Mouse (Mus musculus) cerebellum, adult 2 months (tissue): ENCODE measurements around the gene Il4ra. TPM values are rescaled to one million over a fixed set of nuclear protein-coding genes. Genes with fewer than 3 reads are reported as not detected.

ENCODE experiments used
- DNase-seq, 2 experiments: peaks; one replicate each; pipeline ENCODE4 v3.0.0; 2021
- H3K27ac ChIP-seq: fragments of 200-500 bp; 2 replicates; pipeline ENCODE4 v1.5.1; 2012; ENCODE audit warnings: low read length, control low read depth, inconsistent platforms; ENCODE audit not compliant: insufficient read depth
- H3K27me3 ChIP-seq: fragments of 200-500 bp; 2 replicates; pipeline ENCODE4 v1.6.1; 2012; ENCODE audit warnings: inconsistent platforms, mild to moderate bottlenecking, low read length, moderate library complexity; ENCODE audit not compliant: control insufficient read depth, insufficient read depth
- H3K4me1 ChIP-seq: fragments of 200-500 bp; 2 replicates; pipeline ENCODE4 v1.6.1; 2011; ENCODE audit warnings: low read length; ENCODE audit not compliant: control insufficient read depth, insufficient read depth
- H3K4me3 ChIP-seq: fragments of 200-500 bp; replicated peaks from 2 replicates; pipeline ENCODE3; 2011; ENCODE audit warnings: mild to moderate bottlenecking, low read depth, low read length, control low read depth; ENCODE audit not compliant: insufficient read depth
- CTCF ChIP-seq: fragments of 200-500 bp; IDR thresholded peaks from 2 replicates; pipeline ENCODE4 v1.5.1; 2011; ENCODE audit warnings: low read depth, mild to moderate bottlenecking, control low read depth, low read length, moderate library complexity, borderline replicate concordance; ENCODE audit not compliant: insufficient read depth
- POLR2A ChIP-seq: fragments of 200-500 bp; IDR thresholded peaks from 2 replicates; pipeline ENCODE4 v1.6.1; 2011; ENCODE audit warnings: low read length, control low read depth, borderline replicate concordance; ENCODE audit not compliant: insufficient read depth
- WGBS: fragments of 180-500 bp; shearing (Covaris S2); methylation state at CpG from one replicate; pipeline ENCODE4 v1.1.7; 2018; 5-methylcytosine and 5-hydroxymethylcytosine counted together
- polyA plus RNA-seq: library from polyadenylated mRNA; depleted of rRNA; stranded (reverse); fragments of >200 nt; gene quantifications from 2 replicates; pipeline ENCODE4 v1.2.3, GENCODE M21; 2012

Il4ra gene
- polyA plus RNA-seq, 1 experiment: 8.6 TPM

- no peak for DNase-seq
- Histone ChIP-seq H3K27me3 (no peaks in the 10 kb centered on the region; the same call in 1 of the 2 replicates), H3K27ac (no peak overlapping the region), H3K4me1 (no peaks in the 10 kb centered on the region), H3K4me3 (no peak overlapping the region)
- 39% methylated on average over 1 of the region's 1 CpGs for WGBS
- no peak for TF ChIP-seq CTCF
- TF ChIP-seq POLR2A: no peak
Observed at GRCm38 (mm10) chr7:125541026-125541425, 10.9 kb upstream of the Il4ra start.

GRCm38 (mm10) chr7:125541821-125542220, 10.1 kb upstream of the Il4ra start:
- WGBS: 86% methylated on average over 2 of the region's 2 CpGs
- H3K27me3 ChIP-seq: no peaks in the 10 kb centered on the region; the same call in 1 of the 2 replicates
- no peak for TF ChIP-seq POLR2A
- TF ChIP-seq CTCF: no peak
- no peak overlapping the region for H3K4me3 ChIP-seq
- no peak for DNase-seq
- H3K4me1 ChIP-seq: no peaks in the 10 kb centered on the region
- no peak overlapping the region for H3K27ac ChIP-seq

- no peak overlapping the region for H3K4me3 ChIP-seq
- H3K4me1 ChIP-seq: no peaks in the 10 kb centered on the region
- no peak overlapping the region for H3K27ac ChIP-seq
- 61% methylated on average over 11 of the region's 11 CpGs for WGBS
- no peak for DNase-seq
- TF ChIP-seq CTCF: no peak
- TF ChIP-seq POLR2A: no peak
- H3K27me3 ChIP-seq: no peaks in the 10 kb centered on the region; the same call in 1 of the 2 replicates
Observed at GRCm38 (mm10) chr7:125542335-125543050, 9.4 kb upstream of the Il4ra start.

GRCm38 (mm10) chr7:125543497-125543896, 8.4 kb upstream of the Il4ra start:
- no peaks in the 10 kb centered on the region for H3K4me1 ChIP-seq
- no peak overlapping the region for H3K27ac ChIP-seq
- no peak overlapping the region for H3K4me3 ChIP-seq
- H3K27me3 ChIP-seq: no peaks in the 10 kb centered on the region; the same call in 1 of the 2 replicates
- 69% methylated on average over 3 of the region's 3 CpGs for WGBS
- TF ChIP-seq POLR2A (no peak), CTCF (no peak)
- DNase-seq: no peak

GRCm38 (mm10) chr7:125545331-125545730, 6.6 kb upstream of the Il4ra start:
- Histone ChIP-seq H3K27ac (no peak overlapping the region), H3K4me1 (no peaks in the 10 kb centered on the region), H3K27me3 (no peaks in the 10 kb centered on the region; the same call in 1 of the 2 replicates), H3K4me3 (no peak overlapping the region)
- TF ChIP-seq POLR2A (no peak), CTCF (no peak)
- no peak for DNase-seq
- 90% methylated on average over 7 of the region's 7 CpGs for WGBS

GRCm38 (mm10) chr7:125546727-125547126, 5.2 kb upstream of the Il4ra start:
- Histone ChIP-seq H3K27ac (no peak overlapping the region), H3K4me3 (no peak overlapping the region), H3K4me1 (no peaks in the 10 kb centered on the region), H3K27me3 (no peaks in the 10 kb centered on the region; the same call in 1 of the 2 replicates)
- 79% methylated on average over 6 of the region's 6 CpGs for WGBS
- DNase-seq: no peak
- TF ChIP-seq CTCF (no peak), POLR2A (no peak)

- TF ChIP-seq CTCF (no peak), POLR2A (no peak)
- Histone ChIP-seq H3K4me1 (peaks cover 10% of the 10 kb centered on the region), H3K27ac (no peak overlapping the region), H3K4me3 (no peak overlapping the region), H3K27me3 (no peaks in the 10 kb centered on the region; the same call in 1 of the 2 replicates)
- DNase-seq: no peak
- WGBS: 87% methylated on average over 8 of the region's 8 CpGs
Observed at GRCm38 (mm10) chr7:125549916-125550315, 2.0 kb upstream of the Il4ra start.

- DNase-seq: peak in 1 of 2 experiments; percentile 10
- peaks cover 10% of the 10 kb centered on the region for H3K4me1 ChIP-seq
- 77% methylated on average over 6 of the region's 6 CpGs for WGBS
- H3K4me3 ChIP-seq: no peak overlapping the region
- no peak overlapping the region for H3K27ac ChIP-seq
- TF ChIP-seq POLR2A: no peak
- TF ChIP-seq CTCF: no peak
- no peaks in the 10 kb centered on the region for H3K27me3 ChIP-seq
Observed at GRCm38 (mm10) chr7:125550881-125551381, 989 bp upstream of the Il4ra start.
